Mouse (Mus musculus): ENCODE data around the gene Myo18a.

Gene Myo18a

GRCm38 (mm10) chr11:77795216-77795615 lies 32.2 kb downstream of the Myo18a start:
- no peak for DNase-seq (ENCODE audit: low spot score in 2 of 2)

DNA sequence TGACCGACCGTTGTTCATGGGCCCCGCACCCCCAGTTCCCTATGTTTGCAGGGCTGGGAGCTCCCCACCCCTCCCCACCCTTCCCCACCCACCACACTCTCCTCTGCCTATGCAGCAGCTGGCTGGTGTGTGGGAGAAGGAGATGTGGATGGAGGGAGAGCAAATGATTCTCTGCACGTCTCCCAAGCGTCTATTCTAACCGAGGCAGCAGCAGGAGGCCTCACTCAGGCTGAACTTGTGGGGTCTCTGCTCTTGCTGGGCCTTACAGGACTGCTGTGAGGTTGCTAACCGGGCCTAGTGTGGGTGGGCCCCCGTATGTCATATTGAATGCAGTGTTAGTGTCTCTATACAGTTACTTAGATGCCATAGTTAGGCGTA lies 37.4 kb downstream of the Myo18a start:
- no peak for DNase-seq (ENCODE audit: low spot score in 2 of 2)

DNA sequence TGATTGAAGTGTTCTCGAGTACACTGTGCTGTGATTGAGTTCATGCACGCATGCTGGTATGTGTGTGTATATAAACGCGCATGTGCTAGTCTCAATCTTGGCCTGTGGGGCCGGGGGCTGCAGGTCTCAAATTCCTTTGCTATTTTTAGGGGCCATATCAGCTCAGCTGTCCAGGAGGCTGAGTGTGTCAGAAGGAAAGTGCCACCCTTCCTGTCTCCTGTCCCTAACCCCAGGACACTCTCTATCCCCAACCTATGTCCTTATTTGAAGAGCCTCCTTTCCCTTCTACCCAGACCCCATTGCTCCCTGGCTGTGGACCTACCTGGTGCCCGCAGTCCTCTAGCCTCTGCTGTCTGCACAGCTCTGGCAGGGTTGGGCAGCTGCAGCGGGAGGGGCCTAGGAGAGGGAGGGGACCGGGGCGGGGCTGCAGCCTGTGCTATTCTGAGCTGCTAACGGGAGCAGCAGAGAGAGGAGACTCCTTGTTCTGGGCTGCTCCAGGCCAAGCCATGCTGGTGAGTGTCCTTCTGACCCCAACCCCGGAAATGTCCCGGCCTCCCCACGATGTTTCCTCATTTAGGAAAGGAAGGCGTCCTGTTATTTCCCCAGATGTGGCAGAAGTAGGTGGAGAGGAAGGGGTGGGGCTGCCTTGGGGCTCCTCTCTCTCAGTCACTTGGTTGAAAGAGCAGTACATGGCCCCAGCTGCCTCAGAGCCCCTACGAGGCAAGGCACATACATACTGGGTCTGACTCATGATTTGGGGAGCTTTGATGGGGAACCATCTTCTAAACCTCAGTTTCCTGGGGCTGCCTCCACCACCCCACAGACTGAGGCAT lies 38.0 kb downstream of the Myo18a start:
- DNase-seq (ENCODE audit: low spot score in 2 of 2) = no peak

DNA sequence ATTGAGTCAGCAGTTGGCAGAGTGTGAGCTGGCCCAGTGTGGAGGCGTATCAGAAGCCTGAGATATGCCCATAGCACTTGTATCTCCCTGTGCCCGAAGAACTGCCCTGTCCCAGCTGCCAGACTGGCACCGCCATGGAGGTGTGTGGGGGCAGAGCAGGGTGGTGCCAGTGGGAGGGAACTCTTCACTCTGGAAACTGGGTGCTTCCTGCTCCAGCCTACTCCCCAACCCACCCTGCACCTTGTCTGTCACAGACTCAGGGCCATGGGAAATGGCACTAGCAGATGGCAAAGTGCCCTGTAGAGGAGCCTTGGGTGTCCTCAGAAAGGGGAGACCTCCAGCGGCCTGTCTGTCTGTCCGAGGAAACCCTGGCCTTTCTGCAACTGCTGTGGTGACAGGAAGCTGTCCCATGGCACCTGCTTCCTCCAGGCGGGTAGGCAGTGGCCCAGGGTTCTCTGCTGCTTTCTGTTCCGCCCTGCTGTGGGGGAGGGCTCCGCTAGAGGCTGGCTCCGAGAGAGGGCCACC lies 39.4 kb downstream of the Myo18a start:
- DNase-seq (ENCODE audit: low spot score in 2 of 2) = no peak

GRCm38 (mm10) chr11:77806218-77806617 lies 43.2 kb downstream of the Myo18a start:
- no peak for DNase-seq (ENCODE audit: low spot score in 2 of 2)

- no peak for DNase-seq (ENCODE audit: low spot score in 2 of 2)
These were observed 43.8 kb downstream of the Myo18a start for GRCm38 (mm10) chr11:77806855-77807254.

- no peak for DNase-seq (ENCODE audit: low spot score in 2 of 2)
These were observed 45.0 kb downstream of the Myo18a start for GRCm38 (mm10) chr11:77808051-77808465.

DNA sequence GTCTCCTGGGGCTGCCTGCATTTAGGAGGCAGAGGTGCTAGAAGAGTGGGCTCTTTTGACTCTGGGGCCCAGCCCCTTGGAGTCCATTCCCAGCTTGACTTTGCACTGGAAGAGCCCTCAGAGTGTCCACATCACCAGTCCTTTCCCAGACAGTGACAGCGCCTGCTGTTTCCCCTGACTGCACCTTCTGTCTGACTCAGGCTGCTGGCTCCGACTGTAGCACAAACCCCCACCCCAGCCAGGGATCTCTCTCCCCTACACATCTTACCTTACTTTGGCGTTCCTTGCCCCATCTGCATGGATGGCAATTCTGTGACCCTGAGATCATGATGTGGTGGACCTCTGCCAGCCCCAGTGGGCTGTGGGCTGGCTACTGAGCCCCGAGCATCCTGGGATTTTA lies 46.2 kb downstream of the Myo18a start:
- no peak for DNase-seq (ENCODE audit: low spot score in 2 of 2)

DNA sequence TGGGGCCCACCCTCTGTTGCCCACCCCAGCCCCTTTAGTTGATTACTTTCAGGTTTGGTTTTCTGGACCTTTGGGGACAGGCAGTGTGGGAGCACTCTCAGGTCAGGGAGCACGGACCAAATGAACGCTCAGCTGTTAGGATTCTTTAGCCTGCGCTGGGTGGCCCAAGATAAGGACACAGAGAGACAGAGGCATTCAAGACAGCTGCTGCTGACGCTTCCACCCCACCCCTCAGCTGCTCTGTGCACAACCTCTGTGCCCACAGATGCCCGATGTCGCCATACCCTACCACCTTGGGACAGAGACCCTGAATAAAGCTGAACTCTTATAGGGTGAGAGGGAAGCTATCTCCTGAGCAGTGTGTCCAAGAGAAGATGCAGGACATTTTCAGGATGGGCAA lies 47.0 kb downstream of the Myo18a start:
- DNase-seq (ENCODE audit: low spot score in 2 of 2) = no peak

- no peak for DNase-seq (ENCODE audit: low spot score in 2 of 2)
These were observed 50.9 kb downstream of the Myo18a start for GRCm38 (mm10) chr11:77813969-77814368.

- DNase-seq (ENCODE audit: low spot score in 2 of 2) = no peak
These were observed 53.0 kb downstream of the Myo18a start for GRCm38 (mm10) chr11:77816003-77816402.

DNA sequence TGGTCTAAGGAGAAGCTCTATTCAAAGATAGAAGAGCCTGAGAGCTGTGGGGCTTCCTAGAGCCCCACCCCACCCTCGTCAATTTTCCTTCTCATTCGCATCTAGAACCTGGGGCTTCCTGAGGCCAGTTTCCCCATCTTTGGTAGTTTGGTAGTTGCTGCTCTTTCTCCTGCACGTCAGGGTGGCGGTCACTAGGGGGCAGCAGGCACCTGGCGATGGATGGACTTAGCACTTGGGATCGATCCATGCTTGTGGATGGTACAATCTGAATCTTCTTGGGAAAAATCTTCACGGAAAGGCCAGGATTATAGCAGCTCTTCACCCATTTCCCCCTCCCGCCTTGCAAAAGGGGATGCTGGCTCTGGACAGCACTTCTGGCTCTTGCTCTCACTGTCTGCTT lies 58.6 kb downstream of the Myo18a start:
- no peak for DNase-seq (ENCODE audit: low spot score in 2 of 2)

DNA sequence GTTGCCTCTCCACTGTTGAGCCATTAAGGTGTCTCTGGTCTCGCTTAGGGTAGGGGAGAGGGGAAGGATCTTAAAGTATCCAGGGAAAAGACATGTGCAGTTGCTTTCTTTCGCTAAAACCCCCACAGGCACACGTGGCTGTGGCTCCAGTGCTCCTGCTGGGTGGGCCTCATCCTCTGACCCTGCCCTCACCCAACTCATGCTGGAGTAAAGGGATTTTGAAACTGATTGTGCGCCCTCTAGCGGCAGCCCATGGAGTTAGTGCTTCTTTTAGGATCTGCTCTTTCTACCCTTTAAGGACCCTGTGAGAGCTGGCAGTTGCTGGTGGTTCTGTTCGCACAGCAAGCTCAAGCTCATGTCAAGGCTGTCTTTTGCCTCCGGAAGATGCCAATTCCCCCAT lies 59.7 kb downstream of the Myo18a start:
- DNase-seq (ENCODE audit: low spot score in 2 of 2) = peak in 1 of 2 experiments; percentile 67

DNA sequence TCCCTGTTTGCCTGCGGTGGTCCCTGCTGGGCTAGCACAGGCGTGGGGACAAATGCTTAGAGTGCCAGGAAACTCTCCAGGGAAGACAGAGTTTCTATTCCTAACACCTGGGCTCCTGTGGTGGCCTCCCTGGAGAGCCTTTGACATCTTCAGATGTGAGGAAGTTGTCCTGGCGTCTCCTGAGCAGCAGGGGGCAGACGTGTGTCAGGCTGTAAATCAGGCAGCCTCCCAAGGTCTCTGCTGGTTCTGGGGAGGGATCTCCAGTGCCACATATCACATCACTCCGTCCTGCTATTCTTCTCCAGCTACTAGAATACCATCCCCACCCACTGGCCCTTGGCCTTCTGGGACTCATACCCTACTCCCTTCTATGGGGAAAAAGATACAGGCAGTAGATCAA lies 62.8 kb downstream of the Myo18a start:
- peak in 1 of 2 experiments; percentile 75 for DNase-seq (ENCODE audit: low spot score in 2 of 2)

- DNase-seq (ENCODE audit: low spot score in 2 of 2) = no peak
These were observed 63.3 kb downstream of the Myo18a start for GRCm38 (mm10) chr11:77826311-77826710.

DNA sequence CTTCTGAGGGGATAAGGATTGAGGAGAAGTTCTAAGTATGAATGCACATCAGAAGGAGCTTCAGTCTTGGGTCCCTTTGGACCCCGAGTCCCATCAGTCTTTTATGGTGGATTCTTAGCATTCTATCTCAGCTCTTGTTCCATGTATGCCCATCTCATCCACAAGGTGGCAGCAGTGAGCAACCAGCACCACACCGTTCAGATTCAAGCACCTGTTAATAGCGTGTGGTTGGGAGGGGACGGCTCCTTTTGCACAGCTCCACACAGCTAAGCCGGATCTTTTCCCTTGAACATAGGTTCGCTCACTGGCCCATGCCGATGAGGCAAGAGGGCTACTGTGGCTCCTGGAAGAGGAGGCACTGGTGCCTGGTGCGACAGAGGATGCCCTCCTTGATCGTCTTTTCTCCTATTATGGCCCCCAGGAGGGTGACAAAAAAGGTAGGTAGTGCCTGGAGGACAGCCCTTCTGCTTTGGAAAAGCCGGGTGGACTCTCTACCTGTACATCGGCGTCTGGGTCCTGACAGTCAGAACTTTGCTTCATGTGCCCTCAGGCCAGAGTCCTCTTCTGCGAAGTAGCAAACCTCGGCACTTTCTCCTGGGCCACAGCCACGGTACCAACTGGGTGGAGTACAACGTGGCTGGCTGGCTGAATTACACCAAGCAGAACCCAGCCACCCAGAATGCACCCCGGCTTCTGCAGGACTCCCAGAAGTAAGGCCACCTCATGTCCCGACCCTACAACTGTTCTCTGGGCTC lies 64.4 kb downstream of the Myo18a start:
- peak in 1 of 2 experiments; percentile 77 for DNase-seq (ENCODE audit: low spot score in 2 of 2)

DNA sequence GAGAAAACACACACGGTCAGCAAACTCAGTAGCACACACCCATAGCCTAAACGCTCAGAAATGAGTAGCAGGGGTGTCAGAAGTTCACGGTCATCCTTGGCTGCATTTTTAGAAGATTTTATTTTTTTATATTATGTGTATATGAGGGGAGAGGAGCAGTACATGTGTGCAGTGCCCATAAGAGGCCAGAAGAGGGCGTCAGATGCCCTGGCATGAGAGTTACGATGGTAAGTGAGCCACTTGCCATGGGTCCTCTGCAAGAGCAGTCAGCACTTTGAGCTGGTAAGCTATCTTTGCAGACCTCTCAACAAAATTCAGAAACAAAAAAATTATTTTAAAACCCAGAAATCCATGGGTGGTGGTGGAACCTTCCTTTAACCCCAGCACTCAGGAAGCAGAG lies 65.1 kb downstream of the Myo18a start:
- no peak for DNase-seq (ENCODE audit: low spot score in 2 of 2)

- no peak for DNase-seq (ENCODE audit: low spot score in 2 of 2)
These were observed 66.2 kb downstream of the Myo18a start for GRCm38 (mm10) chr11:77829043-77829841.

DNA sequence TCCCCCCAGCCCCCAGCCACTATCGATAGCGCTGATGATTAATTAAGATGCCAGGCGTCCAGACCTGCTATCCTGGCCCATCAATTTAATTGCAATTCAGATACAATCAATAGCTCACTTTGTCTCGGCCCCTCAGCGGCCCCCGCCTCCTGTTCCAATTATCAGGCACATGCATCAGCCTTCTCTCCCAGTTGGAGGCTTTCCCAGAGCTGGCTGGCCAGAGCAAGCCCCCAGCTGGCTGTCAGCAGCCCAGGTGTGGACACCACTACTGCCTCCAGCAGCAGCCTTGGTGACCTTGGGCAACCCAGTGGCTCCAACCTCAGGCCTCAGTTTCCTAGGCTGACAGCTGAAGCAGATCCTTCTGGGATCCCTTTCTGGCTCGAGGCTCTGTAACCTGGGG lies 67.8 kb downstream of the Myo18a start:
- DNase-seq (ENCODE audit: low spot score in 2 of 2) = no peak

DNA sequence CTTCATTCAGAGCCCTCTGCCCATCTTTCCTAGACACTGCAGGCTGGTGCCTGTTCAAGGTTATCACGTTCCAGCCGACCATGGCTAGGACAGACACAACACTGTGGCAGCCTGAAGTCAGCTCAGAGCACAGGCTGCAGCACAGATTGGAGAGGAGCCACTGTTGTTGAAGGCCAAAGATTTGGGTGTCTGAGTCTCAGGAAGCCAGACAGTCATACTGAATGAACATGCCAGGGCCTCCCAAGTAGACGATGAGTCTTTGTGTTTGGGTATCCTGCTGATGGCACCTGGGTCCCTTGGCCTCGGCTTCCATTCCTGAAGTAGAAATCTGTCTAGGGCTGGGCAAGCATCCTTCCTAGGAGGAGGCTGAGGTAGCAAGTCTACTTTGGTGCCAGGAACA lies 69.5 kb downstream of the Myo18a start:
- no peak for DNase-seq (ENCODE audit: low spot score in 2 of 2)

DNA sequence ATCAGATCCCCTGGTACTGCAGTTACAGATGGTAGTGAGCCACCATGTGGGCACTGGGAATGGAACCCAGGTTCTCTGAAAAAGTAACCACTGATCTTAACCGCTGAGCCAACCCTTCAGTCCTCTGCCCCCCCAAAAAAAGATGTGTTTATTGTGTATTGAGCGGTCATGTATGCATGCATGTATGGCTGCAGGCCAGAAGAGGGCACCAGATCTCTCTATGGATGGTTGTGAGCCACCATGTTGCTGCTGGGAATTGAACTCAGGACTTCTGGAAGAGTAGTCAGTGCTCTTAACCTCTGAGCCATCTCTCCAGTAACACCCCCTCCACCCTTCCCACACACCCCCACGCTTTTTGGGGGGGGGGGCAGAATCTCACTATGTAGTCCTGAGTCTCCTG lies 72.1 kb downstream of the Myo18a start:
- no peak for DNase-seq (ENCODE audit: low spot score in 2 of 2)

GRCm38 (mm10) chr11:77836290-77836689 lies 73.2 kb downstream of the Myo18a start:
- DNase-seq (ENCODE audit: low spot score in 2 of 2) = no peak

All from frontal cortex, postnatal 10 days (tissue).